Mouse (Mus musculus): ENCODE data around the gene Zfp811.
"Not testable (repeated sequence)": the region's sequence is repeated elsewhere in the genome, so short reads cannot be mapped to it uniquely, and the experiment has no call there.

Gene Zfp811

GRCm38 (mm10) chr17:32809544-32810374 lies at the start of gene Zfp811:
Gene Zfp811 (minus strand): TSS chr17:32809931.
- peak; percentile 30 for DNase-seq (ENCODE audit: low spot score)

- not testable (repeated sequence) for DNase-seq (ENCODE audit: low spot score)
Observed at GRCm38 (mm10) chr17:32856713-32857112, 47.0 kb upstream of the Zfp811 start.

DNA sequence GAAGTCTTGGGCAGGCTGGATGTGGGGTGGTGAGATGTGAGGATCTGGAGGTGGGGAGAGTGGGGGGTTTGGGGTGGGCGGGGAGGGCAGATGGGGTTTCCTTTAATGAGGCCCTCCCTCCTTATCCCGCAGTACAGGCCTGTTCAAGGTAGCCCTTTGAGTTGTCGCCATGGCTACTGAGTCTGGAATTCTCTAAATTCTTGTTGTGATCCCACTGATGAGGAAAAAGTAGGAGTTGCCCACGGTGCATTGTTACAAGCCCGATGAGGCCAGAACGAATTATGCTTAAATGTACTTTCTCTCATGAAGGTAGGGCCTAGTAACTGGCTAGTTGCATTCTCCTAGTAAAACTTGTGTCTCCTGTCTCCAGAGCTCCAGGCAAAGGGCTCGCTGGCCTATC lies 41.9 kb upstream of the Zfp811 start:
- no peak for DNase-seq (ENCODE audit: low spot score)

- DNase-seq (ENCODE audit: low spot score) = no peak
Observed at GRCm38 (mm10) chr17:32841388-32841787, 31.7 kb upstream of the Zfp811 start.

DNA sequence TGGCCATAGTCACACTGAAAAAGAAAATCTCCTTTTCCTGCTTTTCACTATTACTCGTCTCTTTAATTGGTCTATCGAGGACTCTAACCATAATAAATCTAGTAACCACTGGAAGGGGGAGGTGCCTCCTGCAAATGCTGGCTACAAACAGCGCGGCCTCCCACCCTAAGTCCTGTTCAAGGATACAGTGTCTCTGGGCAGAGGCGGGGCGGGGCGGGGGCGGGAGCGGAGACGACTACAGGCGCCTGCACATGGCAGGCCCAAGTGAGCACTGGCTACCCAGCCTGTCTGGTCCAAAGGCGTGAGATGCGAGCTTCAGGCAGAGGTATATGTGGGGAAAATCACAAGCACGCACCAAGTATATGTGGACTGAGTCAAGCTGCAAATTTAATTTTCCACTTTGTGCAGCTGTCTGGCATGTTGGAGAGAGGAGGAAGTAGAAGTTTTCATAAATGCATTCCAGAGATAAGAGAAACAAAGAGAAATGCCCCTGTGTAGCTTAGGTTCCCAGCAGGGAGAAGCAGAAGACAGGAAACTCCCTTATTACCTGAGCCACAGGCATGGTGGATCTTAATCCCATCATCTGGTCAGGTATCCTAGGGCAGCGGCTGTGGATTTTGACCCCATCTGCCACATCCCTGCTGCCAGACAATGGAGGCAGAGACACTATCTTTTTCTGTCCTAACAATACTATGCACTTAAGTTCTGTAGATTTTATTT lies 29.5 kb upstream of the Zfp811 start:
- peak; percentile 48 for DNase-seq (ENCODE audit: low spot score)

DNA sequence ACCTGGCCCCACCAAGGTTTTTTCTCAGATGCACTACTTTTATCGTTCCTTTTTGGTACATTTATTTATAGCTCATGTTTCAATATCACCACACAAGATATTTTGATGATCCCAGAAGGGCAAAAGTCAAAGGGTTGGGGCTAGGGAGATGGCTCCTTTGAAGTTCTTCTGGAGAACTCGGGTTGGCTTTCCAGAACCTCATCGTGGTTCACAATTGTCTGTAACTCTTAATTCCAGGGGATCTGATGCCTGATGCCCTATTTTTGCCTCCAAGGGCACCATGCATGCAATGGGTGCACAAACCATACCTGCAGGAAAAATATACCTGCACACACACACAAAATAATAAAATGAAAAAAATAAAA lies 20.7 kb upstream of the Zfp811 start:
- DNase-seq (ENCODE audit: low spot score) = no peak

DNA sequence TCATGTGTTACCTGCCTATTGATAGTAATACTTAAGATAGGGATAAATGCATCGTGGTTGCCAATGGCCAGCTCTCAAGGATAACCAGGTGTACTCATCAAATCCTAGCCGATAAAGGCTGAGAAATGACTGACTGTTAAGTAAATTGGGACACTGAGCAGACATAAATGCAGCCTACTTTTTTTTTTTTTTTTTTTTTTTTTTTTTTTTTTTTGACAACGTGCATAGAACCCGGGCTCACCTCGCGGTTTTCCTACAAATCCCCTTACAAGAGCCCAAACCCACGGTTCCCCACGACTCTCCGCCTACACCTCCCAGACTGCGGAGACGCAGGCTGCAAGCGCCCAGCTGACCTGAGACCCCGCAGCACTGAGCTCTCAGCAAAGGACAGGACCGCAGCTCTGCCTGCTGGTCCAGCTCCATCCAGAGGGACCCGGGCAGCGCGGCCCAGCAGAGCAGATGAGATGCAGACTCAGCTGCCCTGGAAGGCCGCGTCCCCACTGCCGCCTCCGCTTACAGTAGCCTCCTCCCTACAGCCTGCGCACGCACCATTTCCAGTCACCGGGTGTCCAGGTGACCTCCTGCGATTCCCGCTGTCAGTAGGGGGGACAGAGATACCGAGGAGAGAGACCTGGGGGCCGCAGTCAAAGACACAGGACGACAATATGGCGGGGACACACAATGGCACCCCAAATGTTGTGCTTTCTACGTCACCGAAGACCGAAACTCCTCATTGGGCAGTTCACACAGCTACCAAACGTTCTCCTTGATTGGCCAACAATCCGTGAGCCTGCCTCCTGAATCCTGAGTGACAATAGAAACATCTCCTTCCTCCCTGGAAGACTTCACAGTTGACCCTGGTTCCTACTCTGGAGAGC lies 20.0 kb upstream of the Zfp811 start, which contains the start of gene Zfp799:
TSS of gene Zfp799 (minus strand) at position 722 of the 878 bp plus-strand sequence.
- DNase-seq (ENCODE audit: low spot score) = peak; percentile 71

GRCm38 (mm10) chr17:32816074-32816784 lies 6.5 kb upstream of the Zfp811 start:
- no peak for DNase-seq (ENCODE audit: low spot score)

- no peak for DNase-seq (ENCODE audit: low spot score)
Observed at GRCm38 (mm10) chr17:32814136-32814535, 4.4 kb upstream of the Zfp811 start.

DNA sequence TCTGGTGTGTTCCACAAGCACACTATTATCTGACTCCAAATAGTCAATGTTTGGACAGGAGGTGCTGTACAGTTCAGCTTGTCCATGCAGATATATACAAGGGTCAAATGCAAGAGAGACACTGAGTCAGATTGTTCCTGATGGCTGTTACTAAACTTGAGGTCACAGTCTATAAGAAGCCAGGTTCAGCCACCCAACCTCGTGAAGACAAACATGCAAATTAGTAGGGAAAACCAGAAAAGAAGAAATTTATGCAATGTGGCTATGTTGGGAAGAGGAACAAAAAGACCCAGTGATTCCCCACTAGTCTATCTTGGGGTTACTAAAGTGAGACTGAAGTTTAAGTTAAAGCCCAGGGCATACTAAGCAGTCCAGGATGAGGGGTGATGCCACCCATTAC lies 917 bp upstream of the Zfp811 start:
- no peak for DNase-seq (ENCODE audit: low spot score)

GRCm38 (mm10) chr17:32808921-32809320 lies 810 bp downstream of the Zfp811 start:
- no peak for DNase-seq (ENCODE audit: low spot score)

GRCm38 (mm10) chr17:32789244-32789643 lies 20.5 kb downstream of the Zfp811 start:
- DNase-seq (ENCODE audit: low spot score) = no peak

- DNase-seq (ENCODE audit: low spot score) = no peak
Observed at GRCm38 (mm10) chr17:32788576-32788975, 21.2 kb downstream of the Zfp811 start.

DNA sequence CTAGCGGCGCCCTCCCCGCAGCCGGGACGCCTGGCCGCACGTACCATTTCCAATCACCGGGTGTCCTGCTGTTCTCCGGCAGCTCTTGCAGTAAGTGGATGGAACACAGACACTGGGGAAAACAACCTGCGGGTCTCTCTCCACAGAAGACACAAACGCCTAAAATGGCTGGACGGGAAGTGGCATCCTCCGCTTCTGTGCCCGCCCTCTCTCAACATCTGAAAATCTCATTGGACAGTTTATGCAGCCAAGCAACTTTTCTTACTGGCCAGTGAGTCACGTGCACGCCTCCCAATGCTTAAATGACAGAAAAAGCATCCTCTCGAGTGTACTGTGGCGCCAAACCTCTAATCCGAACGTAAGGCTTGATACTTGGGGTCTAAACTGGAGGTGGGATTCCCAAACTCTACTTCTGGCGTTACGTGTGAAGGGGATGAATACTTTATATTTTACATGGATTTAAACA lies 21.6 kb downstream of the Zfp811 start, which contains the start of gene Zfp871:
TSS of gene Zfp871 (minus strand) at position 194 of the 466 bp plus-strand sequence.
- peak; percentile 90 for DNase-seq (ENCODE audit: low spot score)

GRCm38 (mm10) chr17:32787436-32788093 lies 22.2 kb downstream of the Zfp811 start:
- DNase-seq (ENCODE audit: low spot score) = peak; percentile 70

DNA sequence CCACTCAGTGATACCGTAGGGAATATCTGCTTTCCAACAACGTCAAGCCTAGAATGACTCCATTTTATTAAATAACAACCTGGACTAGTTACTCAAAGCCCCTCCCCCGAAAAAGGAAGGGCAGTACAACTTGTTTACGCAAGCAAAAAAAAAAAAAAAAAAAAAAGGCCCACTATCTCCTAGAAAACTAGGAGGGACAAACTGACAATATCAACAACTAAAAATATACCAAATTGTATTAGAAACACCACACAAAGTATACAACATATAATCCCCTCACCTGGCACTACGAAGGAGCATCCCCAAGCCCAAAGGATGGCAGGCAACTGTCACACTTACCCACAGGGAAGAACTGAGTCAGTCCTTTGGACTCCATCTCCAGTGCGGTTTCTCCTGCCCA lies 22.8 kb downstream of the Zfp811 start:
- DNase-seq (ENCODE audit: low spot score) = no peak

GRCm38 (mm10) chr17:32785656-32786055 lies 24.1 kb downstream of the Zfp811 start:
- no peak for DNase-seq (ENCODE audit: low spot score)

GRCm38 (mm10) chr17:32777564-32777963 lies 32.2 kb downstream of the Zfp811 start:
- no peak for DNase-seq (ENCODE audit: low spot score)

- no peak for DNase-seq (ENCODE audit: low spot score)
Observed at GRCm38 (mm10) chr17:32771213-32771612, 38.5 kb downstream of the Zfp811 start.

DNA sequence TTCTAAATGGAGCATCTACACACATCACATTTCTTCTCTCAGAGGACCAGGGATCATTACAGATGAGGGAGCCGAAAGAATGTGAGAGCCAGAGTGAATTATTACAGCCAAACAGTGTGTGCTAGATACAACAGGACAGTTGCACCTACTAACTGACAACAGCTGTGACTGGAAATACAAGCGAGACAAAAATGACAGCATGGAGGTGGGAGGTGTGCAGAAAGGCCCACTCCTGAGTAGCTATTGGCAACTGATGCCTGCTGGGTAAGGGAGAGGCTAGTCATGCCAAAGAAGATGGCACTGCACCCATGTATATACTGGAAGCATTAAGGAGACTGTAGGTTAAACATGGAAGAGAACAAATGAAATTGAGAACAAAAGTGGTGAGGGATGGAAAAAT lies 43.3 kb downstream of the Zfp811 start:
- DNase-seq (ENCODE audit: low spot score) = no peak

GRCm38 (mm10) chr17:32757331-32757730 lies 52.4 kb downstream of the Zfp811 start:
- no peak for DNase-seq (ENCODE audit: low spot score)

All from testis, postnatal 14 days (tissue).